Mouse (Mus musculus) cerebral cortex, adult 2 months (tissue): ENCODE data around the gene A730061H03Rik.

ENCODE experiments used
- WGBS: fragments of 180-500 bp; shearing (Covaris S2); methylation state at CpG from one replicate; pipeline ENCODE4 v1.1.7; 2018; 5-methylcytosine and 5-hydroxymethylcytosine counted together

The A730061H03Rik gene

GRCm38 (mm10) chr14:55581981-55582681 is 21.9 kb upstream of the A730061H03Rik start:
- 75% methylated on average over 9 of the region's 9 CpGs for WGBS

GRCm38 (mm10) chr14:55580731-55581130 is 20.5 kb upstream of the A730061H03Rik start:
- 93% methylated on average over 16 of the region's 16 CpGs for WGBS

- WGBS, result 85% methylated on average over 23 of the region's 23 CpGs
These were observed 19.6 kb upstream of the A730061H03Rik start for GRCm38 (mm10) chr14:55579511-55580496.

- 37% methylated on average over 6 of the region's 6 CpGs for WGBS
These were observed 18.6 kb upstream of the A730061H03Rik start for GRCm38 (mm10) chr14:55578668-55579269.

- WGBS, result 1% methylated on average over 32 of the region's 32 CpGs
These were observed 17.9 kb upstream of the A730061H03Rik start, which contains the start of gene Psme1 for GRCm38 (mm10) chr14:55577871-55578667. TSS of gene Psme1 (plus strand) at chr14:55578123.

- WGBS, result 67% methylated on average over 16 of the region's 16 CpGs
These were observed 16.2 kb upstream of the A730061H03Rik start for GRCm38 (mm10) chr14:55576376-55576775.

- WGBS, result 79% methylated on average over 13 of the region's 13 CpGs
These were observed 15.5 kb upstream of the A730061H03Rik start for GRCm38 (mm10) chr14:55575711-55576110.

- 76% methylated on average over 8 of the region's 8 CpGs for WGBS
These were observed 15.1 kb upstream of the A730061H03Rik start, which contains the start of gene Fitm1 for GRCm38 (mm10) chr14:55575302-55575701. TSS of gene Fitm1 (plus strand) at chr14:55575617.

- 98% methylated on average over 2 of the region's 2 CpGs for WGBS
These were observed 10.4 kb upstream of the A730061H03Rik start for GRCm38 (mm10) chr14:55570588-55570987.

- WGBS, result 97% methylated on average over 3 of the region's 3 CpGs
These were observed 7.3 kb upstream of the A730061H03Rik start for GRCm38 (mm10) chr14:55567496-55567895.

GRCm38 (mm10) chr14:55565748-55566147 is 5.5 kb upstream of the A730061H03Rik start:
- 83% methylated on average over 3 of the region's 3 CpGs for WGBS

- WGBS, result 91% methylated on average over 11 of the region's 11 CpGs
These were observed 3.0 kb upstream of the A730061H03Rik start for GRCm38 (mm10) chr14:55563249-55563648.

- 87% methylated on average over 10 of the region's 10 CpGs for WGBS
These were observed 1.7 kb upstream of the A730061H03Rik start for GRCm38 (mm10) chr14:55561860-55562259.

GRCm38 (mm10) chr14:55559799-55560201 is 406 bp downstream of the A730061H03Rik start, which contains the start of gene Dcaf11:
TSS of gene Dcaf11 (plus strand) at chr14:55560006.
- under 1% methylated on average over 27 of the region's 27 CpGs for WGBS

GRCm38 (mm10) chr14:55558740-55559448 is 1.3 kb downstream of the A730061H03Rik start:
- WGBS, result 49% methylated on average over 6 of the region's 6 CpGs

- WGBS, result 93% methylated on average over 3 of the region's 3 CpGs
These were observed 2.6 kb downstream of the A730061H03Rik start for GRCm38 (mm10) chr14:55557587-55557986.

- WGBS, result 29% methylated on average over 5 of the region's 5 CpGs
These were observed 3.2 kb downstream of the A730061H03Rik start for GRCm38 (mm10) chr14:55557003-55557402.

- WGBS, result 86% methylated on average over 3 of the region's 3 CpGs
These were observed 4.4 kb downstream of the A730061H03Rik start for GRCm38 (mm10) chr14:55555788-55556187.

- 90% methylated on average over 8 of the region's 8 CpGs for WGBS
These were observed 8.4 kb downstream of the A730061H03Rik start for GRCm38 (mm10) chr14:55551794-55552193.

- WGBS, result 84% methylated on average over 5 of the region's 5 CpGs
These were observed 8.9 kb downstream of the A730061H03Rik start for GRCm38 (mm10) chr14:55551347-55551746.
